Mouse (Mus musculus) limb, embryonic 11.5 days (tissue): Measurements from ENCODE around the gene Gm10406. TPM values are rescaled to one million over a fixed set of nuclear protein-coding genes. Genes with fewer than 3 reads are reported as not detected.
"Not testable (repeated sequence)": the region's sequence is repeated elsewhere in the genome, so short reads cannot be mapped to it uniquely, and the experiment has no call there.

Experiments
- ATAC-seq: fragments of 200-750 bp; cut with Nextera tagmentation; 2 replicates; pipeline ENCODE4 v1.8.0; 2017; ENCODE audit warnings: low read depth; ENCODE audit not compliant: insufficient number of reproducible peaks, low FRiP score, low TSS enrichment
- DNase-seq: peaks from one replicate; pipeline ENCODE4 v3.0.0-alpha.2; 2015; ENCODE audit warnings: low spot score
- H3K27ac ChIP-seq: fragments of 300-500 bp; sonication (generic); replicated peaks from 2 replicates; pipeline ENCODE4 v1.5.1; 2014; ENCODE audit warnings: low read depth, mild to moderate bottlenecking, low read length
- H3K27me3 ChIP-seq: fragments of 300-500 bp; sonication (generic); 2 replicates; pipeline ENCODE4 v1.6.1; 2014; ENCODE audit warnings: mild to moderate bottlenecking, low read length, mixed read lengths; ENCODE audit not compliant: control insufficient read depth, insufficient read depth
- H3K36me3 ChIP-seq: fragments of 300-500 bp; sonication (generic); 2 replicates; pipeline ENCODE4 v1.6.1; 2014; ENCODE audit warnings: mild to moderate bottlenecking, low read length, moderate library complexity, mixed read lengths; ENCODE audit not compliant: control insufficient read depth, insufficient read depth
- H3K4me1 ChIP-seq: fragments of 300-500 bp; sonication (generic); 2 replicates; pipeline ENCODE4 v1.6.1; 2014; ENCODE audit warnings: low read length, mixed read lengths; ENCODE audit not compliant: control insufficient read depth, insufficient read depth
- H3K4me2 ChIP-seq: fragments of 300-500 bp; sonication (generic); 2 replicates; pipeline ENCODE4 v1.6.1; 2014; ENCODE audit warnings: low read depth, mild to moderate bottlenecking, moderate library complexity; ENCODE audit not compliant: severe bottlenecking
- H3K4me3 ChIP-seq: fragments of 300-500 bp; sonication (generic); 2 replicates; pipeline ENCODE4 v1.5.1; 2014; ENCODE audit warnings: low read depth, low read length
- H3K9ac ChIP-seq: fragments of 300-500 bp; sonication (generic); 2 replicates; pipeline ENCODE4 v1.6.1; 2014; ENCODE audit warnings: mild to moderate bottlenecking, low read length
- H3K9me3 ChIP-seq: fragments of 300-500 bp; sonication (generic); 2 replicates; pipeline ENCODE4 v1.6.1; 2016; ENCODE audit warnings: low read length; ENCODE audit not compliant: control insufficient read depth
- WGBS: fragments of 180-500 bp; shearing (Covaris S2); extraction: QIAGEN DNeasy Blood & Tissue Kit; methylation state at CpG from one replicate; pipeline ENCODE4 v1.1.7; 2014; 5-methylcytosine and 5-hydroxymethylcytosine counted together
- polyA plus RNA-seq: library from polyadenylated mRNA; unstranded; fragments of >200 nt; fragmentation: Nextera tagmentation; extraction: Ambion mirVana; gene quantifications from 2 replicates; pipeline ENCODE4 v1.2.1, GENCODE M21; 2014

Gene Gm10406
- 0.26 and 1.1 TPM in 2 replicates for polyA plus RNA-seq

DNA sequence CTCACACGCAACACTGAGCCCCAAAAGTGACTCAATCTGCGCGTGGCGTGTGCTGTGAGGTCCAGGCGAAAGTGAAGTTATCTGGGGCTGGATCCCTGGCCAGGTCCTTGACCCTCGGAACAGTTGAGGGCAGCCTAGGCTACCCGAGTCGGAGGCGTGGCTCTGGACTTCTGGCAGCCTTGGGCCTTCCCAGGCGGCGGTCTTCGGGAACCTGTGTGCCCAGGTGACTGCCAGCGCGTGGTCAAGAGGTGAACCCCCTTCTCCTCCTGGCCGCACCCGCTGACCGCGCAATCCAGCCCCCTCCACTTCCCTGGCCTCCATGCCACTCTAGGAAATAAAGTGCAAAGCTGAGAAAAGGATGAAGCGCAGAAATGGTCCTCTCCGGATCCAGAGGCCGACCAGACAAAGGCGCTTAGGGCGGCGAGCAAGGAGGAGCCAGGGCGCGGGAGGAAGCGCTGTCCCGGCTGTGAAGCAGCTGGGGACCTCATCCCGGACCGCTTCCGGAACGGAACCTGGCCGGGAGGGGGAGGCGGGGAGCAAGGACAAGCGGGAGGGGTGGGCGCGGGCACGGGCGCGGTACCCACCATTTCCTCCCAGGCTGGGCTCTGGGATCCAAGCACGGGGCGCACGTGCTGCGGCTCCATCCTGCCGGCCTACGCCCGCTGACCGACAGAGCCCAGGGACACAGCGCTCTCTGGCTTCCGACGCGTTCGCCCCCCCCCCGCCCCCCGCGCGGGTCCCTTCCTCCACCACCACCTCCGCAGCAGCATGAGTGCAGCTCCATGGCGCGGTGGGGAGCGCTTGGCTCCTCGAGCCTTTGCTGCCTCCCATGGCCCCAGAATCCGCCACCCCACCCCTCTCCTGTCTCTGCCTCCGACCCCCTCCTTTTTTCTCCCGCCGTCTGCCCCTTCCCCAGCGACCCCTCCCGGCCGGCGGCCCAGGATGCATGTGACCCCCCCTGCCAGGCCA is at the start of gene Gm10406:
Gene Gm10406, minus strand, starts transcription at position 669 of the 969 bp plus-strand sequence.
- H3K4me1 ChIP-seq, H3K9me3 ChIP-seq, ATAC-seq, H3K27ac ChIP-seq, H3K36me3 ChIP-seq, H3K27me3 ChIP-seq: not testable (repeated sequence)
- Histone ChIP-seq H3K4me3 (peak within 1 kb of the TSS; percentile 38), H3K9ac (peak within 1 kb of the TSS; percentile 57), H3K4me2 (peak within 1 kb of the TSS; percentile 65)
- DNase-seq = peak; percentile 48
- 1% methylated on average over 41 of the region's 70 CpGs for WGBS

- not testable (repeated sequence) for H3K4me1 ChIP-seq, H3K27me3 ChIP-seq, H3K9me3 ChIP-seq, H3K9ac ChIP-seq, ATAC-seq, H3K4me3 ChIP-seq, H3K4me2 ChIP-seq, DNase-seq, H3K27ac ChIP-seq, H3K36me3 ChIP-seq
- no CpG with 5 or more reads among the region's 2 CpGs for WGBS
These were observed 17.6 kb upstream of the Gm10406 start, which contains the start of gene Gm3685 for GRCm38 (mm10) chr14:7044870-7045269. Gene Gm3685, minus strand, starts transcription at chr14:7044970.

GRCm38 (mm10) chr14:7026274-7026673 is 975 bp downstream of the Gm10406 start:
- not testable (repeated sequence) for H3K4me1 ChIP-seq, H3K27me3 ChIP-seq, H3K36me3 ChIP-seq, H3K4me3 ChIP-seq, H3K9ac ChIP-seq, ATAC-seq, H3K4me2 ChIP-seq, H3K9me3 ChIP-seq, H3K27ac ChIP-seq
- peak; percentile 2 for DNase-seq
- WGBS = 6% methylated on average over 9 of the region's 9 CpGs

DNA sequence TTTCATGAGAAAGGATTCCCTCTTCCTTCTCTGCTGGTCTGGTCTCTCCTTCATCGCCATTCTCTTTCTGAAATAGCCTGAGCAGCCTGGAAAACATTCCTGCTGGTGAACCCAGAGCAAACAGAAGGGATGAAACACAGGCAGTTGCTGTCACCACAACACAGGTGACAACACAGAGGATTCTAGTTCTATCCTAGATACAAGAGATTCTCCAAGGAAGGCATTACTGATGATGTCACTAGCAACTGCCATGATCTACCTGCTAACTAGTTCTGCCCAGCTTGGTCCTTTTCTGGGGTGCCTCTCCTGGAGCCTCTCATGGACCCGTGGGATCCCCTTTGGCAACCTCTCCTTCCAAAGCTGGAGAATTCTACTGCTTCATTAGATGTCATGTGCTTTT is 53.5 kb downstream of the Gm10406 start, which contains the start of gene Gm6356:
Gene Gm6356, minus strand, starts transcription at position 101 of the 400 bp plus-strand sequence.
- DNase-seq, ATAC-seq, H3K9ac ChIP-seq, H3K4me2 ChIP-seq, H3K4me3 ChIP-seq, H3K9me3 ChIP-seq, H3K36me3 ChIP-seq, H3K4me1 ChIP-seq, H3K27ac ChIP-seq, H3K27me3 ChIP-seq: not testable (repeated sequence)
- WGBS = 61% methylated on average over 1 of the region's 2 CpGs

Other genes starting within 250 kb of the Gm10406 start
- gene Gm3642, start 187.1 kb downstream of the Gm10406 start, polyA plus RNA-seq = not detected in 2 replicates
- 1.3 and 2.9 TPM in 2 replicates for gene Gm3667, start 137.5 kb downstream of the Gm10406 start, polyA plus RNA-seq
- not detected in 2 replicates for gene Gm6356, start 53.6 kb downstream of the Gm10406 start, polyA plus RNA-seq
- gene Gm3685, start 17.5 kb upstream of the Gm10406 start, polyA plus RNA-seq = not detected in 2 replicates
- gene Gm3696, start 73.2 kb upstream of the Gm10406 start, polyA plus RNA-seq = 1.8 and 2.2 TPM in 2 replicates
- gene Gm6676, start 98.0 kb upstream of the Gm10406 start, polyA plus RNA-seq = not detected in 2 replicates
- gene Gm3512, start 147.1 kb upstream of the Gm10406 start, polyA plus RNA-seq = 4.7 and 4.9 TPM in 2 replicates
- not detected in 2 replicates for gene Gm16434, start 167.1 kb upstream of the Gm10406 start, polyA plus RNA-seq
- not detected in 2 replicates for gene Gm3727, start 237.3 kb upstream of the Gm10406 start, polyA plus RNA-seq